Mouse (Mus musculus) stomach, embryonic 14.5 days (tissue): ENCODE data around the gene Kif24. TPM values are rescaled to one million over a fixed set of nuclear protein-coding genes. Genes with fewer than 3 reads are reported as not detected.

Experiments used
- ATAC-seq: fragments of 200-750 bp; cut with Nextera tagmentation; 2 replicates; pipeline ENCODE4 v1.8.0; 2017; ENCODE audit warnings: low read depth, moderate TSS enrichment; ENCODE audit not compliant: insufficient number of reproducible peaks, insufficient read depth, low FRiP score
- H3K27ac ChIP-seq: fragments of 300-500 bp; sonication (generic); 2 replicates; pipeline ENCODE4 v1.5.1; 2014; ENCODE audit warnings: mild to moderate bottlenecking, low read length, moderate library complexity, mixed read lengths
- H3K27me3 ChIP-seq: fragments of 300-500 bp; sonication (generic); 2 replicates; pipeline ENCODE4 v1.6.1; 2014; ENCODE audit warnings: low read length, control low read depth, mixed read lengths; ENCODE audit not compliant: control insufficient read depth, insufficient read depth
- H3K36me3 ChIP-seq: fragments of 300-500 bp; sonication (generic); 2 replicates; pipeline ENCODE4 v1.6.1; 2014; ENCODE audit warnings: mild to moderate bottlenecking, control low read depth, low read length, moderate library complexity, mixed read lengths; ENCODE audit not compliant: control insufficient read depth, insufficient read depth
- H3K4me1 ChIP-seq: fragments of 300-500 bp; sonication (generic); 2 replicates; pipeline ENCODE4 v1.6.1; 2014; ENCODE audit warnings: low read length, control low read depth, mixed read lengths; ENCODE audit not compliant: control insufficient read depth, insufficient read depth
- H3K4me2 ChIP-seq: fragments of 300-500 bp; sonication (generic); replicated peaks from 2 replicates; pipeline ENCODE4 v1.6.1; 2014; ENCODE audit warnings: low read depth, low read length, control low read depth
- H3K4me3 ChIP-seq: fragments of 300-500 bp; sonication (generic); 2 replicates; pipeline ENCODE4 v1.5.1; 2014; ENCODE audit warnings: low read depth, low read length, control low read depth
- H3K9ac ChIP-seq: fragments of 300-500 bp; sonication (generic); replicated peaks from 2 replicates; pipeline ENCODE4 v1.6.1; 2014; ENCODE audit warnings: low read depth, mild to moderate bottlenecking, control low read depth, low read length, moderate library complexity, mixed read lengths
- H3K9me3 ChIP-seq: fragments of 300-500 bp; sonication (generic); 2 replicates; pipeline ENCODE4 v1.6.1; 2016; ENCODE audit warnings: low read depth, low read length, control low read depth; ENCODE audit not compliant: control insufficient read depth
- WGBS: fragments of 180-500 bp; shearing (Covaris S2); extraction: QIAGEN DNeasy Blood & Tissue Kit; methylation state at CpG from one replicate; pipeline ENCODE4 v1.1.7; 2014; 5-methylcytosine and 5-hydroxymethylcytosine counted together
- polyA plus RNA-seq: library from polyadenylated mRNA; unstranded; fragments of >200 nt; fragmentation: Nextera tagmentation; extraction: Ambion mirVana; gene quantifications from 2 replicates; pipeline ENCODE4 v1.2.1, GENCODE M21; 2014

The Kif24 gene
- polyA plus RNA-seq, 1 experiment from 2014 or later, result 7.4 TPM

DNA sequence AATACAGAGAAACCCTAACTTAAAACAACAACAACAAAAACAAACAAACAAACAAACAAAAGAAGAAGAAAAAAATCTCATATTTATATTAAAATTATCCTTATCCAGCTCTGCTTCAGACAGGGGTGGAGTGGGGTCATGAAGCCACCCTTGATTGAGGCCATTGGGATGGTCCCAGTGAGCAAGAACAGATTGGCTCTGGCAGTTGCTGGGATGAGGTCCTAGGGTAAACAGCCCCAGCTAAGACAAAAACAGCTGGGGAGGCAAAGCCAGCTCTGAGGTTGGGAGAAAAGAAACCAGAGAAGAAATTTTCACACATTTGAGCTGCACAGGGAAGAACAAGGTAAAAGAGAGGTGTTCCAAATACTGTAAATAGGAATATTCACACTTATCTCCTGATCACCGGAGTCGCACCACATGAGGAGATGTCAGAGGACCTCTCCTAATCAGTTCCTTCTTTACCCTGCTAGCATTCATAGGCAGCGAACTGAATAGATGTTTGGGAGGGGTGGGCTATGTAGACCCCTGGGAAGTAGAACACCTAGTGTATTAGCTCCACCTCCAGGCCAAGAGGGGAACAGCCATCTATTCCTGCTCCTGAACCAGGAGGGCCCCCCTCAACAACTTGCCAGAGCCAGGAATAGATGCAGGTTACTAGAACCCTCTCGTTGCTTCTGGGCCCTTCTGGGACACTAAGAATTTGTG lies 14.2 kb upstream of the Kif24 start:
- H3K9ac ChIP-seq, result no peak overlapping the region
- H3K4me2 ChIP-seq, result no peak overlapping the region
- no peak overlapping the region for H3K4me3 ChIP-seq
- 59% methylated on average over 4 of the region's 4 CpGs for WGBS
- peaks cover 4% of the 10 kb centered on the region; the same call in 1 of the 2 replicates for H3K36me3 ChIP-seq
- H3K27me3 ChIP-seq, result no peaks in the 10 kb centered on the region
- peak overlapping the region; percentile 40; the same call in 1 of the 2 replicates for H3K27ac ChIP-seq
- peaks cover 16% of the 10 kb centered on the region for H3K4me1 ChIP-seq
- no peak for ATAC-seq
- H3K9me3 ChIP-seq, result no peaks in the 10 kb centered on the region

DNA sequence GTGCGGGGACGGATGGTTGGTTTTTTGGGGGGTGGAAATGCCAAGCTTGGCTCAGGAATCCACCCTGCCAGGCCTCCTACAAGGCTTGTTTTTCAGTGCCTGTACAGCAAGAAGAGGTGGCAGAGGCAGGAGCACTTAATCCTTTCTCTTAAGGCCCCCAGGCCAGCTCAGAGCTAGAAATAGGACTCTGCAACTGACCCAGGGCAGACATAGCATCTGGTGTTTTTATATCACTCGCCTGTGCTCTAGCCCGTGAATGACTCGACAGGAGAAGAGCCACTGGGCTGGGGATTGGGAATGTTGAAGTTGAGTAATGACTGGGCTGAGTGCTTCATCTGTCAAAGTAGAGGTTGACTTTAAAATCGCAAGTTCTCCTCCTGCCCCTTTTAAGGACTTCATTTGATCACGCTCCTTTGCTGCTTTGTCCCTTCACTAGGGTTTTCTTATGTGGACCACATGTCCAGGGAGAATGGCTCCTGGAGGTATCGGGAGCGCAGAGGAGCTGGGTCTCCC lies 13.0 kb upstream of the Kif24 start:
- Histone ChIP-seq H3K9ac (no peak overlapping the region), H3K4me2 (no peak overlapping the region), H3K27me3 (no peaks in the 10 kb centered on the region), H3K4me1 (peaks cover 16% of the 10 kb centered on the region), H3K36me3 (peaks cover 4% of the 10 kb centered on the region; the same call in 1 of the 2 replicates), H3K4me3 (no peak overlapping the region), H3K9me3 (no peaks in the 10 kb centered on the region), H3K27ac (no peak overlapping the region)
- no peak for ATAC-seq
- 81% methylated on average over 9 of the region's 9 CpGs for WGBS

DNA sequence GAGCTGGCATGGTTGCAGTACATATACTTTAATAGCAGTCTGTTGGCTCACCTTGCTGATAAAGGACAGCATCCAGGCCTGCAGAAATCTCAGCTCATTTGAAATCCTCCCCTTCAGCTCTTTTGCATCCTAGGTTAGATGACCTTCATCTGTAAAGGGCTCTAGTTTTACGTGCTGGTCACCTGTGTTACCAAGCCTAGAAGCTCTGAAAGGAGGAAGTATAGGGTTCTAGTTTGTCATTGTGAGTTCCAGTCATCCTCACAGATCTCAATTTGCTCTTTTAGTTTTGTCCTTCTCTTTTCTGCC lies 6.7 kb upstream of the Kif24 start:
- Histone ChIP-seq H3K4me2 (no peak overlapping the region), H3K36me3 (no peaks in the 10 kb centered on the region), H3K27ac (no peak overlapping the region), H3K27me3 (no peaks in the 10 kb centered on the region), H3K9ac (no peak overlapping the region), H3K9me3 (no peaks in the 10 kb centered on the region), H3K4me3 (no peak overlapping the region), H3K4me1 (no peaks in the 10 kb centered on the region)
- WGBS, result 88% methylated on average over 1 of the region's 1 CpGs
- no peak for ATAC-seq

- ATAC-seq, result no peak
- Histone ChIP-seq H3K27me3 (no peaks in the 10 kb centered on the region), H3K4me1 (no peaks in the 10 kb centered on the region), H3K4me3 (no peak overlapping the region), H3K36me3 (no peaks in the 10 kb centered on the region), H3K4me2 (no peak overlapping the region), H3K9me3 (no peaks in the 10 kb centered on the region), H3K27ac (no peak overlapping the region), H3K9ac (no peak overlapping the region)
- 55% methylated on average over 5 of the region's 5 CpGs for WGBS
Measured at GRCm38 (mm10) chr4:41470684-41471383, 6.1 kb upstream of the Kif24 start.

- Histone ChIP-seq H3K27ac (no peak overlapping the region), H3K4me2 (no peak overlapping the region), H3K4me1 (no peaks in the 10 kb centered on the region), H3K4me3 (no peak overlapping the region), H3K36me3 (no peaks in the 10 kb centered on the region), H3K9ac (no peak overlapping the region), H3K9me3 (no peaks in the 10 kb centered on the region), H3K27me3 (no peaks in the 10 kb centered on the region)
- no peak for ATAC-seq
- 57% methylated on average over 7 of the region's 7 CpGs for WGBS
Measured at GRCm38 (mm10) chr4:41470051-41470683, 5.5 kb upstream of the Kif24 start.

GRCm38 (mm10) chr4:41469199-41469598 lies 4.5 kb upstream of the Kif24 start:
- Histone ChIP-seq H3K9ac (no peak overlapping the region), H3K4me3 (no peak overlapping the region), H3K36me3 (no peaks in the 10 kb centered on the region), H3K27me3 (no peaks in the 10 kb centered on the region), H3K9me3 (no peaks in the 10 kb centered on the region), H3K27ac (no peak overlapping the region), H3K4me2 (no peak overlapping the region), H3K4me1 (no peaks in the 10 kb centered on the region)
- WGBS, result 81% methylated on average over 10 of the region's 10 CpGs
- ATAC-seq, result no peak

GRCm38 (mm10) chr4:41468396-41469080 lies 3.9 kb upstream of the Kif24 start:
- Histone ChIP-seq H3K4me3 (no peak overlapping the region), H3K9me3 (no peaks in the 10 kb centered on the region), H3K27ac (no peak overlapping the region), H3K4me1 (peaks cover 5% of the 10 kb centered on the region; the same call in 1 of the 2 replicates), H3K36me3 (no peaks in the 10 kb centered on the region), H3K4me2 (no peak overlapping the region), H3K27me3 (no peaks in the 10 kb centered on the region), H3K9ac (no peak overlapping the region)
- 55% methylated on average over 17 of the region's 17 CpGs for WGBS
- ATAC-seq, result no peak

- ATAC-seq, result no peak
- WGBS, result 4% methylated on average over 17 of the region's 17 CpGs
- no peaks in the 10 kb centered on the region for H3K27me3 ChIP-seq
- H3K4me1 ChIP-seq, result peaks cover 7% of the 10 kb centered on the region; the same call in 1 of the 2 replicates
- H3K27ac ChIP-seq, result no peak overlapping the region
- H3K9me3 ChIP-seq, result no peaks in the 10 kb centered on the region
- H3K36me3 ChIP-seq, result no peaks in the 10 kb centered on the region
- peak overlapping the region; percentile 73 for H3K4me3 ChIP-seq
- H3K9ac ChIP-seq, result peak overlapping the region; percentile 72
- peak overlapping the region; percentile 47 for H3K4me2 ChIP-seq
Measured at GRCm38 (mm10) chr4:41465287-41465665, 589 bp upstream of the Kif24 start.
